Mouse (Mus musculus): ENCODE results near the gene Stoml3.

Stoml3 gene

GRCm38 (mm10) chr3:53454984-53455383 lies 33.5 kb upstream of the Stoml3 start:
- Histone ChIP-seq H3K36me3 (ENCODE audit: insufficient read depth, low read length) (peaks cover 91% of the 10 kb centered on the region), H3K4me3 (replicated peaks; ENCODE audit: low read length) (0 out of 2 replicates have a peak overlapping the region, but pooled peaks have one; percentile 32), H3K4me1 (replicated peaks; ENCODE audit: low read depth, low read length) (peaks cover 100% of the 10 kb centered on the region), H3K27me3 (ENCODE audit: insufficient read depth, low read length) (no peaks in the 10 kb centered on the region), H3K9me3 (ENCODE audit: low read length) (no peaks in the 10 kb centered on the region)
- no peak for TF ChIP-seq CTCF (conservative IDR thresholded peaks at IDR 0.05; ENCODE audit: low read length)
- no peak for TF ChIP-seq NANOG (IDR thresholded peaks at IDR 0.05; ENCODE audit: borderline replicate concordance, low read length)
- TF ChIP-seq POU5F1 (IDR thresholded peaks at IDR 0.05; ENCODE audit: borderline replicate concordance, low read length), result no peak

- no peaks in the 10 kb centered on the region for H3K27me3 ChIP-seq (ENCODE audit: insufficient read depth, low read length)
- H3K36me3 ChIP-seq (ENCODE audit: insufficient read depth, low read length), result peaks cover 81% of the 10 kb centered on the region
- H3K4me3 ChIP-seq (replicated peaks; ENCODE audit: low read length), result peak overlapping the region; percentile 49
- TF ChIP-seq POU5F1 (IDR thresholded peaks at IDR 0.05; ENCODE audit: borderline replicate concordance, low read length), result peak; percentile 63; the same call in 1 of the 2 replicates
- no peak for TF ChIP-seq NANOG (IDR thresholded peaks at IDR 0.05; ENCODE audit: borderline replicate concordance, low read length)
- peaks cover 91% of the 10 kb centered on the region for H3K4me1 ChIP-seq (replicated peaks; ENCODE audit: low read depth, low read length)
- no peaks in the 10 kb centered on the region for H3K9me3 ChIP-seq (ENCODE audit: low read length)
Measured at GRCm38 (mm10) chr3:53457750-53458149, 30.7 kb upstream of the Stoml3 start.

GRCm38 (mm10) chr3:53460106-53460505 lies 28.3 kb upstream of the Stoml3 start:
- Histone ChIP-seq H3K4me3 (replicated peaks; ENCODE audit: low read length) (no peak overlapping the region), H3K9me3 (ENCODE audit: low read length) (no peaks in the 10 kb centered on the region), H3K4me1 (replicated peaks; ENCODE audit: low read depth, low read length) (peaks cover 71% of the 10 kb centered on the region), H3K36me3 (ENCODE audit: insufficient read depth, low read length) (peaks cover 57% of the 10 kb centered on the region), H3K27me3 (ENCODE audit: insufficient read depth, low read length) (no peaks in the 10 kb centered on the region)
- TF ChIP-seq POU5F1 (IDR thresholded peaks at IDR 0.05; ENCODE audit: borderline replicate concordance, low read length) (no peak), NANOG (IDR thresholded peaks at IDR 0.05; ENCODE audit: borderline replicate concordance, low read length) (no peak), CTCF (conservative IDR thresholded peaks at IDR 0.05; ENCODE audit: low read length) (no peak)

GRCm38 (mm10) chr3:53462701-53463045 lies 25.8 kb upstream of the Stoml3 start:
- Histone ChIP-seq H3K4me3 (replicated peaks; ENCODE audit: low read length) (peak overlapping the region; percentile 96), H3K27me3 (ENCODE audit: insufficient read depth, low read length) (no peaks in the 10 kb centered on the region), H3K4me1 (replicated peaks; ENCODE audit: low read depth, low read length) (peaks cover 70% of the 10 kb centered on the region), H3K36me3 (ENCODE audit: insufficient read depth, low read length) (peaks cover 47% of the 10 kb centered on the region), H3K9me3 (ENCODE audit: low read length) (no peaks in the 10 kb centered on the region)
- no peak for TF ChIP-seq CTCF (conservative IDR thresholded peaks at IDR 0.05; ENCODE audit: low read length)
- TF ChIP-seq POU5F1 (IDR thresholded peaks at IDR 0.05; ENCODE audit: borderline replicate concordance, low read length), result no peak
- no peak for TF ChIP-seq NANOG (IDR thresholded peaks at IDR 0.05; ENCODE audit: borderline replicate concordance, low read length)

- Histone ChIP-seq H3K27me3 (ENCODE audit: insufficient read depth, low read length) (no peaks in the 10 kb centered on the region), H3K4me1 (replicated peaks; ENCODE audit: low read depth, low read length) (peaks cover 70% of the 10 kb centered on the region), H3K4me3 (replicated peaks; ENCODE audit: low read length) (peak within 1 kb of the TSS; percentile 96), H3K9me3 (ENCODE audit: low read length) (no peaks in the 10 kb centered on the region), H3K36me3 (ENCODE audit: insufficient read depth, low read length) (peaks cover 47% of the 10 kb centered on the region)
- no peak for TF ChIP-seq CTCF (conservative IDR thresholded peaks at IDR 0.05; ENCODE audit: low read length)
- 0 out of 2 replicates have a peak, but pooled peaks have one; percentile 6 for TF ChIP-seq POU5F1 (IDR thresholded peaks at IDR 0.05; ENCODE audit: borderline replicate concordance, low read length)
- no peak for TF ChIP-seq NANOG (IDR thresholded peaks at IDR 0.05; ENCODE audit: borderline replicate concordance, low read length)
Measured at GRCm38 (mm10) chr3:53463046-53463764, 25.2 kb upstream of the Stoml3 start, which contains the start of the genes Nhlrc3 and Proser1. Gene Nhlrc3 (minus strand): TSS chr3:53463332. Gene Proser1 (plus strand): TSS chr3:53463666.

- Histone ChIP-seq H3K4me1 (replicated peaks; ENCODE audit: low read depth, low read length) (peaks cover 70% of the 10 kb centered on the region), H3K27me3 (ENCODE audit: insufficient read depth, low read length) (no peaks in the 10 kb centered on the region), H3K4me3 (replicated peaks; ENCODE audit: low read length) (peak overlapping the region; percentile 96), H3K36me3 (ENCODE audit: insufficient read depth, low read length) (peaks cover 46% of the 10 kb centered on the region), H3K9me3 (ENCODE audit: low read length) (no peaks in the 10 kb centered on the region)
- no peak for TF ChIP-seq NANOG (IDR thresholded peaks at IDR 0.05; ENCODE audit: borderline replicate concordance, low read length)
- no peak for TF ChIP-seq POU5F1 (IDR thresholded peaks at IDR 0.05; ENCODE audit: borderline replicate concordance, low read length)
- TF ChIP-seq CTCF (conservative IDR thresholded peaks at IDR 0.05; ENCODE audit: low read length), result no peak
Measured at GRCm38 (mm10) chr3:53463765-53464114, 24.7 kb upstream of the Stoml3 start.

GRCm38 (mm10) chr3:53464146-53464698 lies 24.2 kb upstream of the Stoml3 start:
- no peaks in the 10 kb centered on the region for H3K9me3 ChIP-seq (ENCODE audit: low read length)
- peaks cover 70% of the 10 kb centered on the region for H3K4me1 ChIP-seq (replicated peaks; ENCODE audit: low read depth, low read length)
- TF ChIP-seq POU5F1 (IDR thresholded peaks at IDR 0.05; ENCODE audit: borderline replicate concordance, low read length) (no peak), CTCF (conservative IDR thresholded peaks at IDR 0.05; ENCODE audit: low read length) (no peak), NANOG (IDR thresholded peaks at IDR 0.05; ENCODE audit: borderline replicate concordance, low read length) (no peak)

GRCm38 (mm10) chr3:53465330-53465729 lies 23.1 kb upstream of the Stoml3 start:
- Histone ChIP-seq H3K36me3 (ENCODE audit: insufficient read depth, low read length) (peaks cover 48% of the 10 kb centered on the region), H3K9me3 (ENCODE audit: low read length) (no peaks in the 10 kb centered on the region), H3K27me3 (ENCODE audit: insufficient read depth, low read length) (no peaks in the 10 kb centered on the region), H3K4me1 (replicated peaks; ENCODE audit: low read depth, low read length) (peaks cover 70% of the 10 kb centered on the region), H3K4me3 (replicated peaks; ENCODE audit: low read length) (peak overlapping the region; percentile 96)
- no peak for TF ChIP-seq CTCF (conservative IDR thresholded peaks at IDR 0.05; ENCODE audit: low read length)
- no peak for TF ChIP-seq NANOG (IDR thresholded peaks at IDR 0.05; ENCODE audit: borderline replicate concordance, low read length)
- no peak for TF ChIP-seq POU5F1 (IDR thresholded peaks at IDR 0.05; ENCODE audit: borderline replicate concordance, low read length)

More at GRCm38 (mm10) chr3:53464146-53464698, 24.2 kb upstream of the Stoml3 start:
- no peaks in the 10 kb centered on the region for H3K27me3 ChIP-seq (ENCODE audit: insufficient read depth, low read length)
- peak overlapping the region; percentile 96 for H3K4me3 ChIP-seq (replicated peaks; ENCODE audit: low read length)
- H3K36me3 ChIP-seq (ENCODE audit: insufficient read depth, low read length), result peaks cover 48% of the 10 kb centered on the region

Data from E14TG2a.4 (cell line).